Mouse (Mus musculus): ENCODE measurements around the gene Tmprss11b. TPM values are rescaled to one million over a fixed set of nuclear protein-coding genes. Genes with fewer than 3 reads are reported as not detected.

The Tmprss11b gene
- polyA plus RNA-seq, 1 experiment from 2014 or later: not detected

DNA sequence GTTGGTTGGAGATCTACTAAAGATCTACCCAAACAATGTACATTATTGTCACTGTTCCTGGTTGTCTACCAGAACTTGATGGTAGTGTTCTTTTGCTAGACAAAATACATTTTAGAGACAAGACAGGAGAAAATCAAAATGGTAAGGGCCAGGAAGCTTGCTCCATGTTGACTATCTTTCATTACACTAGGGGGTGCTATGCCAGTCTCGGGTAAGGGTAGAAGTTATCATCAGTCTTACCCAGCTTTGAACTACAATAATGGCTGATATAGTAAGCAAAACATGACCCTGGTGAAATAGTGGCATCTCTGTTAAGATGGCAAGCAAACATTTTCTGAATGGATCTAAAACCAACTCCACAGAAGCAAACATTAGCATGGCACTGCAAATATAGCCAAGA lies 54.4 kb downstream of the Tmprss11b start:
- ATAC-seq (ENCODE audit: low FRiP score, low TSS enrichment): no peak
- no peak overlapping the region for H3K4me2 ChIP-seq (replicated peaks; ENCODE audit: low read depth, low read length)
- WGBS: 83% methylated on average over 1 of the region's 1 CpGs
- no peak overlapping the region for H3K9ac ChIP-seq (replicated peaks; ENCODE audit: low read length)
- no peaks in the 10 kb centered on the region for H3K27me3 ChIP-seq (ENCODE audit: insufficient read depth, low read length)
- no peak overlapping the region for H3K27ac ChIP-seq (ENCODE audit: low read length)
- H3K36me3 ChIP-seq (ENCODE audit: insufficient read depth, low read length): no peaks in the 10 kb centered on the region
- H3K4me1 ChIP-seq (ENCODE audit: insufficient read depth, low read length): no peaks in the 10 kb centered on the region
- no peak overlapping the region for H3K4me3 ChIP-seq (ENCODE audit: low read length)
- no peaks in the 10 kb centered on the region for H3K9me3 ChIP-seq (ENCODE audit: low read length)

Other genes with a start within 250 kb of the Tmprss11b start
- not detected in 2 replicates for gene Tmprss11a, start 207.4 kb downstream of the Tmprss11b start, polyA plus RNA-seq (2015; fragmentation: Nextera tagmentation; extraction: Ambion mirVana)
- not detected in 2 replicates for gene Tmprss11g, start 157.8 kb downstream of the Tmprss11b start, polyA plus RNA-seq (2015; fragmentation: Nextera tagmentation; extraction: Ambion mirVana)
- gene Tmprss11f, start 43.9 kb downstream of the Tmprss11b start, polyA plus RNA-seq (2015; fragmentation: Nextera tagmentation; extraction: Ambion mirVana): not detected in 2 replicates
- not detected in 2 replicates for gene Tmprss11e, start 69.5 kb upstream of the Tmprss11b start, polyA plus RNA-seq (2015; fragmentation: Nextera tagmentation; extraction: Ambion mirVana)
- gene Ythdc1, start 127.9 kb upstream of the Tmprss11b start, polyA plus RNA-seq (2015; fragmentation: Nextera tagmentation; extraction: Ambion mirVana): 36.3 and 40.4 TPM in 2 replicates
- gene Ugt2b34, start 230.6 kb upstream of the Tmprss11b start, polyA plus RNA-seq (2015; fragmentation: Nextera tagmentation; extraction: Ambion mirVana): 12.9 and 16.7 TPM in 2 replicates

Data from kidney, embryonic 16.5 days (tissue).